Mouse (Mus musculus): ENCODE measurements at regions not wholly inside any gene's neighbourhood (a gene's known extent, or its start where the extent isn't known, plus 50 kb on each side); places are given as distances from the start of the nearest gene placed in this dataset.

GRCm38 (mm10) chr4:95233034-95233433 is 181.0 kb upstream of the Jun start:
- TF ChIP-seq POLR2A (IDR thresholded peaks at IDR 0.05; ENCODE audit: insufficient read depth, low read depth, low read length): no peak
- TF ChIP-seq CTCF (IDR thresholded peaks at IDR 0.05): no peak
- no peak for TF ChIP-seq EP300 (IDR thresholded peaks at IDR 0.05; ENCODE audit: insufficient read depth, low read depth, low read length)
